Mouse (Mus musculus) forebrain, embryonic 14.5 days (tissue): ENCODE data around the gene Zfp420. TPM values are rescaled to one million over a fixed set of nuclear protein-coding genes. Genes with fewer than 3 reads are reported as not detected.

Experiments
- ATAC-seq: fragments of 200-750 bp; cut with Nextera tagmentation; 2 replicates; pipeline ENCODE4 v1.8.0; 2017; ENCODE audit warnings: mild to moderate bottlenecking, moderate library complexity
- DNase-seq: peaks from one replicate; pipeline ENCODE4 v3.0.0-alpha.2; 2015; ENCODE audit warnings: low spot score
- H3K27ac ChIP-seq: fragments of 300-500 bp; sonication (generic); 2 replicates; pipeline ENCODE4 v1.5.1; 2014; ENCODE audit warnings: low read depth, mild to moderate bottlenecking, control low read depth, low read length, moderate library complexity
- H3K27me3 ChIP-seq: fragments of 300-500 bp; sonication (generic); replicated peaks from 2 replicates; pipeline ENCODE4 v1.6.1; 2014; ENCODE audit warnings: low read length, control low read depth, mixed read lengths; ENCODE audit not compliant: control insufficient read depth, insufficient read depth
- H3K36me3 ChIP-seq: fragments of 300-500 bp; sonication (generic); 2 replicates; pipeline ENCODE4 v1.6.1; 2014; ENCODE audit warnings: low read length, control low read depth; ENCODE audit not compliant: control insufficient read depth, insufficient read depth
- H3K4me1 ChIP-seq: fragments of 300-500 bp; sonication (generic); 2 replicates; pipeline ENCODE4 v1.6.1; 2014; ENCODE audit warnings: antibody characterized with exemption, low read length, control low read depth; ENCODE audit not compliant: control insufficient read depth, insufficient read depth
- H3K4me2 ChIP-seq: fragments of 300-500 bp; sonication (generic); 2 replicates; pipeline ENCODE4 v1.6.1; 2014; ENCODE audit warnings: mild to moderate bottlenecking, control low read depth, low read length
- H3K4me3 ChIP-seq: fragments of 300-500 bp; sonication (generic); 2 replicates; pipeline ENCODE4 v1.5.1; 2014; ENCODE audit warnings: low read depth, low read length, control low read depth
- H3K9ac ChIP-seq: fragments of 300-500 bp; sonication (generic); 2 replicates; pipeline ENCODE4 v1.6.1; 2014; ENCODE audit warnings: mild to moderate bottlenecking, low read length, control low read depth, moderate library complexity
- H3K9me3 ChIP-seq: fragments of 300-500 bp; sonication (generic); replicated peaks from 2 replicates; pipeline ENCODE4 v1.6.1; 2016; ENCODE audit warnings: low read length, control low read depth, mixed read lengths; ENCODE audit not compliant: control insufficient read depth
- WGBS: fragments of 180-500 bp; shearing (Covaris S2); extraction: QIAGEN DNeasy Blood & Tissue Kit; methylation state at CpG from one replicate; pipeline ENCODE4 v1.1.7; 2014; 5-methylcytosine and 5-hydroxymethylcytosine counted together
- polyA plus RNA-seq: library from polyadenylated mRNA; unstranded; fragments of >200 nt; fragmentation: Nextera tagmentation; extraction: Ambion mirVana; gene quantifications from 2 replicates; pipeline ENCODE4 v1.2.1, GENCODE M21; 2014

Zfp420 gene
- polyA plus RNA-seq, 1 experiment from 2014 or later: 16.5 TPM

GRCm38 (mm10) chr7:29908130-29908950 lies 48.6 kb downstream of the Zfp420 start, which contains the start of gene Zfp383:
Zfp383 (plus strand) TSS chr7:29908223.
- H3K36me3 ChIP-seq: peaks cover 29% of the 10 kb centered on the region
- no peaks in the 10 kb centered on the region for H3K27me3 ChIP-seq
- under 1% methylated on average over 33 of the region's 33 CpGs for WGBS
- no peaks in the 10 kb centered on the region for H3K9me3 ChIP-seq
- H3K9ac ChIP-seq: peak within 1 kb of the TSS; percentile 66
- peak within 1 kb of the TSS; percentile 96; the same call in 1 of the 2 replicates for H3K27ac ChIP-seq
- DNase-seq (peak; percentile 96), ATAC-seq (peak; percentile 86)
- H3K4me1 ChIP-seq: peaks cover 15% of the 10 kb centered on the region
- H3K4me3 ChIP-seq: peak within 1 kb of the TSS; percentile 62
- peak within 1 kb of the TSS; percentile 58 for H3K4me2 ChIP-seq

GRCm38 (mm10) chr7:29910252-29910651 lies 50.5 kb downstream of the Zfp420 start:
- no peaks in the 10 kb centered on the region for H3K27me3 ChIP-seq
- peaks cover 41% of the 10 kb centered on the region for H3K36me3 ChIP-seq
- 59% methylated on average over 2 of the region's 2 CpGs for WGBS
- ATAC-seq: no peak
- no peak for DNase-seq
- H3K4me1 ChIP-seq: peaks cover 15% of the 10 kb centered on the region
- H3K4me2 ChIP-seq: no peak overlapping the region; the same call in 1 of the 2 replicates
- no peaks in the 10 kb centered on the region; the same call in 1 of the 2 replicates for H3K9me3 ChIP-seq
- no peak overlapping the region for H3K27ac ChIP-seq
- peak overlapping the region; percentile 22; the same call in 1 of the 2 replicates for H3K9ac ChIP-seq
- no peak overlapping the region for H3K4me3 ChIP-seq

- H3K27ac ChIP-seq: no peak overlapping the region
- 96% methylated on average over 13 of the region's 13 CpGs for WGBS
- no peaks in the 10 kb centered on the region; the same call in 1 of the 2 replicates for H3K9me3 ChIP-seq
- peaks cover 53% of the 10 kb centered on the region for H3K36me3 ChIP-seq
- no peak overlapping the region for H3K4me2 ChIP-seq
- no peak overlapping the region for H3K9ac ChIP-seq
- peaks cover 15% of the 10 kb centered on the region for H3K4me1 ChIP-seq
- no peak overlapping the region for H3K4me3 ChIP-seq
- no peaks in the 10 kb centered on the region for H3K27me3 ChIP-seq
- ATAC-seq: no peak
- no peak for DNase-seq
Observed at GRCm38 (mm10) chr7:29912172-29912571, 52.4 kb downstream of the Zfp420 start.

- no peak overlapping the region for H3K27ac ChIP-seq
- no peaks in the 10 kb centered on the region for H3K27me3 ChIP-seq
- H3K9me3 ChIP-seq: no peaks in the 10 kb centered on the region; the same call in 1 of the 2 replicates
- DNase-seq: no peak
- no peak for ATAC-seq
- 77% methylated on average over 6 of the region's 6 CpGs for WGBS
- peaks cover 37% of the 10 kb centered on the region for H3K36me3 ChIP-seq
- no peak overlapping the region for H3K4me3 ChIP-seq
- no peaks in the 10 kb centered on the region for H3K4me1 ChIP-seq
- no peak overlapping the region for H3K9ac ChIP-seq
- H3K4me2 ChIP-seq: no peak overlapping the region
Observed at GRCm38 (mm10) chr7:29917371-29918061, 57.7 kb downstream of the Zfp420 start.

- no peak overlapping the region for H3K9ac ChIP-seq
- no peak for DNase-seq
- WGBS: 85% methylated on average over 4 of the region's 4 CpGs
- H3K4me1 ChIP-seq: no peaks in the 10 kb centered on the region
- no peak overlapping the region for H3K27ac ChIP-seq
- peaks cover 34% of the 10 kb centered on the region for H3K36me3 ChIP-seq
- no peaks in the 10 kb centered on the region; the same call in 1 of the 2 replicates for H3K9me3 ChIP-seq
- ATAC-seq: no peak
- no peak overlapping the region for H3K4me2 ChIP-seq
- H3K27me3 ChIP-seq: no peaks in the 10 kb centered on the region
- H3K4me3 ChIP-seq: no peak overlapping the region
Observed at GRCm38 (mm10) chr7:29918062-29918453, 58.3 kb downstream of the Zfp420 start.

- DNase-seq (no peak), ATAC-seq (no peak)
- Histone ChIP-seq H3K9ac (no peak overlapping the region), H3K4me2 (no peak overlapping the region), H3K9me3 (no peaks in the 10 kb centered on the region), H3K27me3 (no peaks in the 10 kb centered on the region), H3K4me3 (no peak overlapping the region), H3K36me3 (peaks cover 6% of the 10 kb centered on the region; the same call in 1 of the 2 replicates), H3K4me1 (no peaks in the 10 kb centered on the region), H3K27ac (no peak overlapping the region)
- WGBS: 86% methylated on average over 6 of the region's 6 CpGs
Observed at GRCm38 (mm10) chr7:29921439-29922093, 61.8 kb downstream of the Zfp420 start.

- no peaks in the 10 kb centered on the region for H3K9me3 ChIP-seq
- H3K27me3 ChIP-seq: no peaks in the 10 kb centered on the region
- no peaks in the 10 kb centered on the region for H3K4me1 ChIP-seq
- H3K4me2 ChIP-seq: no peak overlapping the region
- no peak for DNase-seq
- no peak overlapping the region for H3K27ac ChIP-seq
- 84% methylated on average over 2 of the region's 2 CpGs for WGBS
- ATAC-seq: no peak
- no peaks in the 10 kb centered on the region for H3K36me3 ChIP-seq
- H3K9ac ChIP-seq: no peak overlapping the region
- no peak overlapping the region for H3K4me3 ChIP-seq
Observed at GRCm38 (mm10) chr7:29922780-29923179, 63.0 kb downstream of the Zfp420 start.
